Mouse (Mus musculus) mature B cell (primary cell): ENCODE results near the gene Hexim2.

Source experiments
- in situ Hi-C: fragments of 300-500 bp; cut with MboI; formaldehyde crosslinking; loops from 2 replicates; pipeline ENCODE4 v1.14.3; 2019

Gene Hexim2

DNA sequence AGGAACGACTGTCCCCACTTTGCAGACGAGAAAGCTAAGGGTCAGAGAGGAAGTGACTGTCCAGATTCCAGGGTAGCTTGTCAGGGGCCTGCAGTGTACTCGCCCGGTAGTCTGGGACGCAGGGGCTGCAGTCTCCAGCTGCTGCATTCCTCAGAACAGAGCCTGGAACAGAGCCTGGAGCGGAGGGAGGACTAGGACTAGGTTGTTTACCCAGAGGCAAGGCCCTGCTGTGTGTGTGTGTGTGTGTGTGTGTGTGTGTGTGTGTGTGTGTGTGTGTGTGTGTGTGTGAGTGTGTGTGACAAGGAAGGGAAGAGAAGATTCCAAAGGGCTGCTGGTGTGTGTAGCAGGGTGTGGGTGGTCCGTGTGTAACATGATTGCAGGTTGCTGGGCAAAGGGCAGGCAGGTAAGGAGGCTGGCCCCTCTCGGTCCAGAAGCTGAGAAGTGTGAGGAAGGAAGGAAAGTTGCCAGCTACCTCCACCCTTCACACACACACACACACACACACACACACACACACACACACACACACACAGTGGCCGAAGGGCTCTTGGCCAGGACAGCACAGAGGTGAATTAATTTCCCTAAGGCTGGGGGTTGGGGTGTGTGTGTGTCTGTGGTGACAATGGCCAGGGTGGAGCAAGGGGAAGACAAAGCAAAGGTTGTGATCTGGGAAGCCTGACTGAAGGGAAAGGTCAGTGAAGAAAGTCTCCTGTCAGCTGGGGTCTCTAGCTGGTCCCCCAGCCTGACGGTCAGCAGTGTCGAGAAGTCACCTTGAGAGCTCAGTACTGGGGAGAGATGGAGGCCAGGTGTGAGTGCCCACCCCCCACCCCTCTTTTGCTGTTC, 9.1 kb downstream of the Hexim2 start:
- in situ Hi-C loops = no loop called here

DNA sequence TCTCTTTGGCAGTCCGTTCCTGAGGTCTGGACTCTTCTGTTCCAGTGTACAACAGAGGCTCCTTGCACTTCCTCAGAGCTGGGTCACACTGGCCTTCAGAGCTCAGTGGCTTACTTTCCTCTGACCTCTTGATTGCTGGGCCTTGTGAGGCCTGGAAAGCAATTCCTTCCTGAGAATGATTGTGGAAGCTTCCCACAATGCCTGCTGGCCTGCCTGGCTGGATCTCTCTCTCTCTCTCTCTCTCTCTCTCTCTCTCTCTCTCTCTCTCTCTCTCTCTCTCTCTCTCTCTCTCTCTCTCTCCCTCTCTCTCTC, 9.7 kb downstream of the Hexim2 start:
- in situ Hi-C loops = no loop called here

DNA sequence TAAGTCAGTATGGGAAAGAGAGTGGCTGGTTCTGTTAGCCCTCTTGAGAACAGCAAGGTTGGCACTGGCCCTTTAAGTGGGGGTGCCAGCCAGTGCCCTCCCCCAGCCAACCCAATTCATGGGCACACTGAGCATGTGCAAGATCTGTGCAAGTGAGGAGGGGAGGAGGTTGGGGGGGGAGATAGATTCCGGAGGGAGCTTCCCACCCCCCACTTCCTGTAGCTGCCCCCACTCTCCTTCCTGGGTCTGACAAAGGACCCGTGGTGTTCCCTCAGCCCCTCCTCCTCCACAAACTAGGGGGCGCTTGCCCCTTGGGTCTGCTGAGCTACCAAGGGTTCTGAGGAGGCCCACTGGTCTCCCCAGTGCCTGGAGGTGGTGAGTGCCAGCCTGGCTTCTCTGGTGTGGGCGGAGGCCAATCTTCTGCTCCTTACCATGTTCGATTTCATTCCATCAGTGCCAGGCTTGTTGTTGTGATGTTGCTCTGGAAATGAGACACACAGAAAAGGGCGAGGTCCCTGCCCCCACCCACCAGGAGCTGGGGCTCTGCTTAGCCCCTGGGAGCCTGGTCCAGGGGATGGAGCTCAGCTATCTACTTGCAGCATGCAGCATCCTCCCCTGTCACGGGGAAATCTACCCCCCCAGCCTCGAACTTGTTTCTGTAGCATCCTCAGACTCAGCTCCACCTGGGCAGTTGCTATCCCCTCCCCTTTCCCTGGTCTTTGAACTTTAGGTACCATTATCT, 10.4 kb downstream of the Hexim2 start:
- in situ Hi-C loops = no loop called here

DNA sequence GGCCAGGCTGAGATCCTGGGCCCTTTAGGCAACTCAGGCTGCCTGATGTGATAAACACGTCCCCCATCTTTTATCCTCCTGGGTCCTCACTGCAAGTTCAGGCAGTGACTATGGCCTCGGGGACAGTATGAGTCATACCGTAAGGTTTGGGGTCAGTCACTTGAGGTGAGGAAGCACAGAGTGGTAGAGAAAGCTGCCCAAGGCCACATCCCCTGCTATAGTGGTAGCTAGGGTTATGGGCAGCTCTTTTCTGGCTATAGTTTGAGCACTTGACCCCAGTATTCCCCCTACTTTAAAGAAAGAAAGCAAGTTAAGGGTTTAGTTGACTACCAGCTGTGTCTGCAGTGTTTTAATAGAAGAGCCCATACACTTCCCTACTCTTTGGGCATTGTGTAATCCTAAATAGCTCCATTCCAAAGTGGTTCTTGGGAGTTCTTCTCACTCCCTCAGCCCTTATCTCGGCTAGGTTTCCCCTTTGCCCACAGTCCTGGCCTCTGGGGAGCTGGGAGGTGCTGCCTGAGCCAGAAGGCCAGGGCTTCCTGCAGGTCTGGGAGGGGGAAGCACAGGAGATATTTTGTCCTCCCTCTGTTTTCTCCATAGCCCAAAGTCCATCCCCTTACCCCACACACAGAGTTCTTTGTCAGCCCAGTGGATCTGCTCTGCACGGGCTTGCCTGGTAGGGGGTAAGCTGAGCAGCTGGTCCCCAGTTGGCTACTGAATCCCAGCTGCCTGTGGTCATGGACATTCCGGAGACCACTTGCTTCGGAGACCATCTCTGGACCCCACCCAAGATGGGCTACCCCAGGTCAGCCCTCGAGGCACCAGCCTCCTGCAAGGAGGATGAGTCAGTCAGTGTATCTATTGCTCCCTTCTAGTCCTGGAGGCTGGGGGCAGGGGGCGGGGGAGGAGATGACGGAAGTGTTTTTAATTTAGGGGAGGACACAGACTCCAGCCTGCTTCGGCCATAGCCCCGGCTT, 12.4 kb downstream of the Hexim2 start:
- in situ Hi-C loops = no loop called here

DNA sequence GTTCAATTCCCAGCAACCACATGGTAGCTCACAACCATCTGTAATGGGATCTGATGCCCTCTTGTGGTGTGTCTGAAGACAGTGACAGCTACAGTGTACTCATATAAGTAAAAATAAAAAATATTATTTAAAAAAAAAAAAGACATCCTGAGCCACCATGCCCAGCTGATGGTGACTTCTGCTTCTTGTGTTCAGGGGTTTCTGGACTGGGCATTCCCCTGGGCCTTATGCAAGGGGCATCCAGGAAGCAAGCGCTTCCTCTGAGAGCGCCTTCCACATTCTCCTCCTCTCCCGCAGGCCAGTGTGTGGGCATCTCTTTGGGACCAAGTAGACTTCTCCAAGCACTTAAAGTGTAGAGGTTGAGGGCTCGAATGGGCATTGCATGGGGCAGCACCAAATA, 14.2 kb downstream of the Hexim2 start:
- in situ Hi-C loops = no loop called here

DNA sequence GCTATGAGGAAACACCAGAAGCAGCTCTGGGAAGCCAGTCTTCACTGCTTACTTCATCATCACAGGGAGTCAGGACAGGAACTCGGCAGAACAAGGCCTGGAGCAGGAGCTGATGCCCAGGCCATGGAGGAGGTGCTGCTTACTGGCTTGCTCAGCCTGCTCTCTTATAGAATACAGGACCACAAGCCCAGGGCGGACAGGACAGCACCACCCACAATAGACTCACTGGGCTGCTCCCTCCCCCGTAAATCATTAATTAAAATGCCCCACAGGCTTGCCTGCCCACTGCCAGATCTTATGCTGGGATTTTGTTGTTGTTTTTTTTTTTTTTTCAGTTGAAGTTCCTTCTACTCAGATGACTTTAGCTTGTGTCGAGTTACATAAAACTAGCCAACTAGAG, 15.5 kb downstream of the Hexim2 start:
- in situ Hi-C loops = no loop called here

DNA sequence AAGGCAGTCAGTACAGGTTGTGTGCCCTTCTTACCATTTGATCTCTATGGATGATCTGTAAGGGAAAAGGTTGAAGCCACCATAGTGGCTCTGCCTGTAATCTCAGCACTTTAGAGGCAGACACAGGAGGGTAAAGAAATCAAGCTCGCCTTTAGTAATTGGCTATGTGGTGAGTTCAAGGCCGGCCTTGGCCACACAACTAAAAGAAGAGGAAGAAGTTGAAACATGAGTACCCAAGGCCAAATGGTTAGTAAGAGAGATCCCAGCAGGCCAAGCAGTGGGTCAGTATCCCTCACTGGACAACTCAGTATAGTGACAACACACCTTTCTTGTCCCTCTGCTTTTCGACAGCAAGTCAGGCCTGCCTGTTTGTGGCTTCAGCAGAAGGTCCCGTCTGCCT, 17.5 kb downstream of the Hexim2 start:
- in situ Hi-C loops = no loop called here

DNA sequence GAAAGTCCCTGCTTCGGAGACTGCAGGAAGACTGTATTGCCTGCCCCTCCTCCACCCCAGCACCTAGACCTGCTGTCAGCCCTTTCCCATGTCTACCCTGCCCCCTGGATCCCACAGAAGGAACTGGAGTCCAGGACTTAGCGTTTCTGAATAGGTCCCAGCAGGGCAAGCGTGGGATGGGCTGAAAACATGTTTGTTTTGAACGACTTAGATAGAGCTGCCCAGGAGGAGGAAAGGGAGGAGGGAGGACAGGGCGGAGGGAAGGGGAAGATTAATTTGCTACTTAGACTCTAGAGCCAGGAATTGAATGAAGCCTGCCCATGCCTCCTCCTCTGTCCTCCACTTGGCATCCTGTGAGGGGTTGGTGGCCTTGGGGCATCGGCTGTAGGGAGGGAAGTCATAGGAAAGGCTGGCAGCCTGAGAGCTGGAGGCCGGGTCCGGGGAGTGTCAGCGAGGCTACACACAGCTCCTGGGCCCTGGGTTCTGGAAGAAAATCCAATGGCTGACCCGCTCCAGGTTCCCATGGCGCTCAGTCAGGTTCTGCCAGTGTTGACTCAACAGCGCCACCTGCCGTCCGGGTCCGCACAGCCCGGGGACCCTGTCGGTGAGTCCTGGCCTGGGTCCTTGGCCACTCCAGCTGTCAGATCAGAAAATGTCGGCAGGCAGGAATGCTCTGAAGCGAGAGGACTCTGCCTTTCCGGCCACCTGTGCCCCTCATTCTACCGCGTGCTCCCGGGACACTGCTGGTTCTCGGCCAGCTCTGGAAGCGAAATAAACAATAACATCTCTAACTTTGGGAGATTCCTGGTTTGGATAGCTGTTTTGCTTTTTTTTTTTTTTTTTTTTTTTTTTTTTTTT, 26.6 kb downstream of the Hexim2 start:
- in situ Hi-C loops = loop anchor here (5.0 kb wide), 1 partner anchor 57 kb away; the partner anchor contains the start of genes Acbd4 and Plcd3

DNA sequence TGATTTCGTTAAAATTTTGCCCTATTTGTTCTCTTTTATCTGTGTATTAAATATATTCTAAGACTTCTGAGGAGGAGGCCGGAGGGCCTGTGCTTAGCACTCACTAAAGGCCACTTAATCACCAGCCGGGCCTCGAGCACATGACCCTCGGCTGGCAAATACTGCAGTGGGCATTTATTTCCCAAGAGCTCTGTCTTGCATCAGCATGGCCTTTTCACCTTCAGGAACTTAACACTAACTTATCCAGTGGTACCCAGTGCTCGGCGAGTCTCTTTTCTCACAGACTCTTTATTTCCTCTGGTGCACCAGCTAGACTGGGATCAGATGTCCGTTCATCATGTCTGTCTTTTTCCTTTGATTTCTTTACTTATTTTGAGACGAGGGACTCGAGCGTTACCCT, 28.5 kb downstream of the Hexim2 start:
- in situ Hi-C loops = loop anchor here (10.0 kb wide), 1 partner anchor 164 kb away; no protein-coding TSS in a partner anchor

DNA sequence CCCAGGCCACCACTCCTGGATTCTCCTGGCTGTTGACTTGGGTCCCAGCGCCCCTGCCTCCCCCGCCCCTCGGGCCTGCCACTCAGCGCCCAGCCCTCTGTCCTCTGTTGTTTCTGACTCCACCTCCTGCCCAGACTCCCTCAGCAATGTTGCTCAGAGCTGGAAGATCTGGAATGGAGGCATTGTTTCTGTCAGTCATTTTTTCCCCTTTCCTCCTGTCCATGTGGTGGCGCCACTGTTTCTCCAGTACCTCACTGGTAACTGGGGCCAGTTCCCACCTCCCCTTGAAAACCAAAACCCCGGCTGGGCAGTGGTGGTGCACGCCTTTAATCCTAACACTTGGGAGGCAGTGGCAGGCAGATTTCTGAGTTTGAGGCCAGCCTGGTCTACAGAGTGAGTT, 29.2 kb downstream of the Hexim2 start:
- in situ Hi-C loops = loop anchor here (10.0 kb wide), 1 partner anchor 163 kb away; no protein-coding TSS in a partner anchor

DNA sequence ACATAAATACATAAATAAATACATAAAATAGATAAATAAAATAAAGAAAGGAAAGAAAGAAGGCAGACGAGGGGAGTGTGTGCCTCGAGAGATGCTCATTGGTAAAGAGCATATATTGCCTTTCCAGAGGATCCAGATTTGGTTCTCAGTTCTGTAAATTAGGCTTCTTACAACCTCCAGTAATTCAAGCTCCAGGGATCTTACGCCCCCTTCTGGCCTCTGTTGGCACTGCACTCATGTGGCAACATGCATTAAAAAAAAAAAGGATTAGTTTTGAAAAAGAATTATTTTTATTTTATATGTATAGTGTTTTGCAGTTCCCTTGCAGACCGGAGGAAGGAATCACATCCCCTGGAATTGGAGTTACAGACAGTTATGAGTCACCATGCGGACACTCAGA, 29.9 kb downstream of the Hexim2 start:
- in situ Hi-C loops = loop anchor here (10.0 kb wide), 1 partner anchor 163 kb away; no protein-coding TSS in a partner anchor

DNA sequence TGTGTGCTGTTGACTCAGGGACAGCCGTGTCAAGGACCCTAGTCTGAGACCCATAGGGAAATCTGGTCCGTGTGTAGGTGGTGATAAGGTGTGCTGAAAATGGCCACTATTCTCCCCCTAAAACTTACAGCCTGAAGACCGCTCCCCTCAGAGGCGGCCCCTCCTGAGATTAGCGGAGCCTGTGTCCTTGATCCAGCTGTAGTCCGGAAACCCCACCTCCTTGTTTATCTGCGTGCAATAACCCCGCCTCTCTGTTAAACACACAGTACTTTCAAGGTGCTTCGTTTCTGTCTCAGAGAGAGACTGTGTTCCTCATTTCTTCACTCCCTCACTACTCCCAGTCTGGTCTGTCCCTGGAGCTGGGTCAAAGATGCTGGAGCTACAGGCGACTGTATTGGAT, 32.2 kb downstream of the Hexim2 start:
- in situ Hi-C loops = loop anchor here (10.0 kb wide), 1 partner anchor 160 kb away; no protein-coding TSS in a partner anchor

DNA sequence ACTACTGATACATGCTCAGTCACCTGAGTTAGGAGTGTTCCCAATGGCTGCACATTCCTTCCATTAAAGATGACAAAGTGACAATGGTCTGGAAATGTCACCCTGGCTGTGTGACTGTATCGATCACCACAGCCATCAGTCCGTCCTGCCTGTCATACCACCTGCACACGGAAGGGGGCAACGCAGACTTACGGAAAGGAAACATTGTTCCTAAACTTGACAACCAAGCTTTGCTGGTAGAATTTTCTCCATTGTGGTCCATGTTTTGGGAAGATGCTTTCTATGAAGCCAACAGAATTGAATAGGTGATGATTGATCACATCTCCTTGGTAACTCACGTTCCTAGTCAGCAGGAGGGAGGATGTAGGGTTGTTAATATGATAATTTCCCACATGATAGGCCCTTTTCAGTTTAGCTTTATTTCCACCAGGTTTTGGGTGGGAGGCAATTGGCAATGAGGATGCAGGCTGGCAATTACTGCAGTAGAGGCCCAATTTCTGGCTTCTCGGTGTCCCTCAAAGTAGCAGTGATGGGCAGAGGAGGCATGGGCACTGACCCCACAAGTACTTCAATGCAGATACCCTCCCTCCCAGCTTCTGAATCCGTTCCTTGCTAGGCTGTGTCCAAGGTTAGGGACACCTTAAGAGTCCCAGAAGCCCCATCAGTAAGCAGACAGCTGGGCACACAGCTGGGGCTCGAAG, 36.6 kb downstream of the Hexim2 start:
- in situ Hi-C loops = loop anchor here (5.0 to 10.0 kb wide), 2 partner anchors 103 to 156 kb away; no protein-coding TSS in a partner anchor

DNA sequence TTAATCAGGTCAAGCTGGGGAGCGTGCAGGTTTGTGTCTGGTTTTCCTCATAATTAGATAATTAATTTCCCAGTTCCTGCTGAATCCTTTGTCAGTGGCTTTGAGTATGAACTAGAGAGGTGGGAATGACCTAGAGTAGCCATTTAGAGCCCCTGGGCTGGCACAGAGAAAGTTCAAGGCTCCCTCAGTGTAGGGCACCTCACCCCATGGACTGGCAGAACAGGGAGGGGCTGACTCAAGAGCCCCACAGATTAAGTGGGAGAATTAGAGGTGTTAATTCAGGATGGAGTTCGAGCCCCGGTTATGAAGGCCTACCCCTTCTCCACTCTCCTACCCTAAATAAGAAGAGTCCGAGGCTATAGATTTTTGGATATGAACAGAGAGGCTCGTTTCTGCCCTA, 37.4 kb downstream of the Hexim2 start:
- in situ Hi-C loops = loop anchor here (5.0 to 10.0 kb wide), 2 partner anchors 103 to 155 kb away; no protein-coding TSS in a partner anchor

DNA sequence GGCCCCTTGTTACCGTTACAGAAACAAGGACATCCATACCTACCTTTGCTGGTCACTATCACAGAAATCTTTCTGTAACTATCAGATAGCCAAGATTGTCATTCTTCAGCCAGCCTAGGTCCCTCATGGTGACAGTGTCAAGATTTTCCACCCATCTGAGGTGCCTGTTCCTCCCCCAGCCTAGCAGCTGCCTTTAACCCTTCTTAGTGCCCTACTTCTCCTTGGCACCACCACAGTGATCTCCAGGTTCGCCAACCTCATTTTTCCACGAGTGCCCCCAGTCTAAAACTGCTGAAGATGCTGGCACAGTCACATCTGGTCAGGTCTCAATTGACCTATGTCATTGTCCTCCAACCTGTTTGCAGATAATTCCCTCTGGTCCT, 37.9 kb downstream of the Hexim2 start:
- in situ Hi-C loops = no loop called here

DNA sequence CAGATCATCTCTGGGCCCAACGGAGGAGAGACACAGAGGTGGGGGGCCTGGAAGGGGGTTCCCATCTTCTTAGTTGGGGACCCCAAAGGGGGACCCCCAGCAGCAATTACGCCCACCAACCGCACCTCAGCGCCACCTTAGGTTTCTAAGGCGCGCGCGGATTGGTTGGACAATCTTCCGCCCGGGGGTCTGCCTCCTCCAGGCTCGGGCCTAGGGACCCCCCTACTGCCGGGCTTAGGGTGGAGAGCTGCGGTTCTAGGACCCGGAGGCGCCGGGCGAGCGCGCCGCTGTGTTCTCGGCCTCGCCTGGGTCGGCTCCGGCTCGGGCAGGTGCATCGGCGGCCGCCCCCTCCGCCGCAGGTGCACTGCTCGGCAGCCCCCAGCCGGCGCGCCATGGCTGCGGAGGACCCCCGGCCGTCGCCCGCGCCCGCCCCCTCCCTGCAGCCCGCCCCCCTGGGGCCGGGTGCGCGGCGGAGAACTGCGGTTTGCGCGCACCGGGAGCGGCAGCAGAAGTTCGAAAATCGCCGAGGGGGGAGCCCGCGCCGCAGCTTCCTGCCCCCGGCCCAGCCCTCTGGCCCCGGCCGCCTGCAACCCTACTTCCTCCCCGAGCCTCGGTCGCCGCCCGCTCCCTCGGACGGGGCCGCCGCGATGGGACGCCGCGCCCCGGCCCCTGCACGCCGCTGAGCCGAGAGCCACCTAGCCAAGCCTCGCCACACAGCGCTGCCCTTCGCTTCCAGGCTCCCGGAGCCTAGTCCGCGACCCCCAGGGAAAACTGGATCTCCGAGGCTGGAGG, 38.5 kb downstream of the Hexim2 start, which contains the start of gene Fmnl1:
Fmnl1 (plus strand) TSS at position 614 of the 792 bp plus-strand sequence.
- in situ Hi-C loops = no loop called here

DNA sequence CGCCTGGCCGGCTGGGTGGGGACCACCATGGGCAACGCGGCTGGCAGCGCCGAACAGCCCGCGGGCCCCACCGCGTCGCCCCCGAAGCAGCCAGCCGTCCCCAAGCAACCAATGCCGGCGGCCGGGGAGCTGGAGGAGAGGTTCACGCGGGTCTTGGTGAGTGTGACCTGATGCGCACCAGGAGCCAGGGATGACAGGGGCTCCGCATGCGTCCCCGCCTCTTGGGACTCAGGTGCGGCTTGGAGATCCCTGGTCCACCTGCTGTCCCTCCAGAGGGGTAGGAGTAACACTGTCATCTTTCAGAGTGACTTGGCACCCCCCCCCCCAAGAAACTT, 39.0 kb downstream of the Hexim2 start:
- in situ Hi-C loops = no loop called here

DNA sequence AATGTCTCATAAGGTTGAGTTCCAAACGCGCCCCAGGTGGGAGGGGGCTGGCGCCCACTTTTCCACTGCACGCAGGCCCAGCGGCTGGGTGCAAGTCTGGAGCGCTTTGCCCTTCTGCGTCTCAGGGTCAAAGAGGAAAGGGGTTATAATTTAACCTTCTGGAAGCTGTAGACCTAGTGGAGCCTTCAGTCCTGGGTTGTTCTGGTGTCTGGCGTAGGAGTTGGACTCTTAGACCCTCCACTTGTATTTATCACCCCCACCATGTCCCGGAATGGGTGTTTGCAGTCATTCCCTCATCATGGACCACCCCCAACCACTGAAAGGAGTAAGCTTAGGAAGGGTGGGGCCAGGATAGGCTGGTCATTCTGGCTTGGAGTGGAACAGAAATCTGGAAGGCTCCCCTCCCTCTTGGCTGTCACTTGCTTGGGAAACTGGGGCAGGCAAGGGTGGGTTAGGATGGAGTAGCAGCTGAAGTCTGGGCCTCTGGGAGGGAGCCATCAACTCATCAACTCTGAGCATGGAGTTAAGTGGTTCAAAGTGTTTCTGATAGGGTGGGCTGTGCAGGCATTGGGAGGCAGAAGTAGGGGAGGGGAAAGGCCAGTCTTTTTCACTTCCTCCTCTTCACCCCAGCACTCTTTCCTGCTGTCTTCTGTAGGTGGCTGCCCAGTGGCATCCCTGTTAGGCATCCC, 39.6 kb downstream of the Hexim2 start:
- in situ Hi-C loops = no loop called here
